Mouse (Mus musculus) left cerebral cortex, adult 8-10 months (tissue): Measurements from ENCODE around the gene Prg3. TPM values are rescaled to one million over a fixed set of nuclear protein-coding genes. Genes with fewer than 3 reads are reported as not detected.
A peak's percentile ranks its signal among the peaks of the same experiment; 100 is the strongest.

Source experiments
- DNase-seq, 2 experiments: peaks; one replicate each; pipeline ENCODE4 v3.0.0; 2022; ENCODE audit warnings: low spot score in 2 of 2
- total RNA-seq, 4 experiments: library from RNA; stranded (reverse); gene quantifications; 2 replicates each; pipeline ENCODE4 v1.2.4; 2022

Prg3 gene
- total RNA-seq, 4 experiments from 2014 or later = not detected

- DNase-seq = no peak
These were observed 7.8 kb upstream of the Prg3 start, which contains the start of gene Prg2 for GRCm38 (mm10) chr2:84980188-84980587. Gene Prg2, plus strand, starts transcription at chr2:84980461.

GRCm38 (mm10) chr2:84996376-84996775 lies 8.4 kb downstream of the Prg3 start:
- DNase-seq = no peak

GRCm38 (mm10) chr2:84999486-85000181 lies 11.6 kb downstream of the Prg3 start:
- no peak for DNase-seq

GRCm38 (mm10) chr2:85001497-85001896 lies 13.5 kb downstream of the Prg3 start:
- DNase-seq = no peak

- DNase-seq = no peak
These were observed 14.6 kb downstream of the Prg3 start for GRCm38 (mm10) chr2:85002575-85002974.

GRCm38 (mm10) chr2:85004341-85004740 lies 16.3 kb downstream of the Prg3 start:
- peak in 1 of 2 experiments; percentile 54 for DNase-seq

GRCm38 (mm10) chr2:85006600-85006999 lies 18.6 kb downstream of the Prg3 start:
- DNase-seq = no peak

- DNase-seq = no peak
These were observed 19.7 kb downstream of the Prg3 start for GRCm38 (mm10) chr2:85007729-85008128.

GRCm38 (mm10) chr2:85009212-85009611 lies 21.2 kb downstream of the Prg3 start:
- no peak for DNase-seq

GRCm38 (mm10) chr2:85011906-85012604 lies 24.0 kb downstream of the Prg3 start:
- no peak for DNase-seq

GRCm38 (mm10) chr2:85012679-85013078 lies 24.7 kb downstream of the Prg3 start:
- no peak for DNase-seq

- DNase-seq = no peak
These were observed 26.0 kb downstream of the Prg3 start for GRCm38 (mm10) chr2:85013826-85014587.

- DNase-seq = no peak
These were observed 26.6 kb downstream of the Prg3 start for GRCm38 (mm10) chr2:85014588-85014982.

GRCm38 (mm10) chr2:85022043-85022442 lies 34.0 kb downstream of the Prg3 start:
- no peak for DNase-seq

GRCm38 (mm10) chr2:85026178-85026577 lies 38.2 kb downstream of the Prg3 start:
- DNase-seq = no peak

GRCm38 (mm10) chr2:85027281-85027680 lies 39.3 kb downstream of the Prg3 start:
- no peak for DNase-seq

GRCm38 (mm10) chr2:85029897-85030296 lies 41.9 kb downstream of the Prg3 start:
- no peak for DNase-seq

- no peak for DNase-seq
These were observed 43.0 kb downstream of the Prg3 start for GRCm38 (mm10) chr2:85030989-85031388.

- DNase-seq = no peak
These were observed 45.1 kb downstream of the Prg3 start for GRCm38 (mm10) chr2:85033121-85033520.

- DNase-seq = no peak
These were observed 46.2 kb downstream of the Prg3 start for GRCm38 (mm10) chr2:85034169-85034568.

GRCm38 (mm10) chr2:85036507-85037046 lies 48.6 kb downstream of the Prg3 start:
- no peak for DNase-seq
